Mouse (Mus musculus) bone marrow, adult 2 months (tissue): ENCODE measurements around the gene Anapc5.

Experiments
- CTCF ChIP-seq: fragments of 200-500 bp; IDR thresholded peaks from 2 replicates; pipeline ENCODE4 v1.5.1; 2011; ENCODE audit warnings: low read length, control low read depth; ENCODE audit not compliant: control insufficient read depth, insufficient read depth
- POLR2A ChIP-seq: fragments of 200-500 bp; IDR thresholded peaks from 2 replicates; pipeline ENCODE4 v1.6.1; 2011; ENCODE audit warnings: low read depth, mild to moderate bottlenecking, control low read depth, low read length, borderline replicate concordance; ENCODE audit not compliant: control insufficient read depth

GRCm38 (mm10) chr5:122788696-122789095 is 32.4 kb downstream of the Anapc5 start:
- no peak for TF ChIP-seq CTCF
- no peak for TF ChIP-seq POLR2A
